46 mouse cellular contexts compared by ENCODE assay signal in genomic region chr11:33179802-33180201, GRCm38 (mm10). TPM values are rescaled to one million over a fixed set of nuclear protein-coding genes. Genes with fewer than 3 reads are reported as not detected.
"Had no signal": no experiment of that assay in that cellular context is flagged by ENCODE, and none has a peak within 500 bp of the region (broad histone marks: within the 10 kb centered on the region; RNA-seq: fewer than 3 reads in every experiment).

No protein-coding gene starts in this region.

- H3K9me3 ChIP-seq: heart, embryonic 10.5 days; heart, embryonic 12.5 days; heart, embryonic 13.5 days; heart, embryonic 15.5 days; hindbrain, embryonic 10.5 days; hindbrain, embryonic 12.5 days; hindbrain, embryonic 13.5 days; hindbrain, embryonic 15.5 days; intestine, embryonic 15.5 days; kidney, embryonic 15.5 days had no signal

- H3K36me3 ChIP-seq: heart, embryonic 10.5 days; heart, embryonic 12.5 days; heart, embryonic 13.5 days; heart, embryonic 15.5 days; hindbrain, embryonic 10.5 days; hindbrain, embryonic 12.5 days; hindbrain, embryonic 13.5 days; hindbrain, embryonic 15.5 days; intestine, embryonic 15.5 days; kidney, embryonic 15.5 days had no signal

- ATAC-seq: hindbrain, postnatal 0 days; inflammation-experienced regulatory T-cells, adult 6 months; intestine, embryonic 15.5 days; intestine, embryonic 16.5 days; intestine, postnatal 0 days had no signal

- H3K9ac ChIP-seq: heart, embryonic 15.5 days; hindbrain, embryonic 14.5 days; hindbrain, embryonic 15.5 days had no signal

- H3K27ac ChIP-seq: heart, embryonic 10.5 days; heart, embryonic 13.5 days; heart, embryonic 15.5 days; hindbrain, embryonic 12.5 days; hindbrain, embryonic 13.5 days; hindbrain, embryonic 14.5 days; hindbrain, embryonic 15.5 days; hindbrain, postnatal 0 days; intestine, embryonic 15.5 days; kidney, embryonic 15.5 days; kidney, postnatal 0 days; layer of hippocampus, adult 2 months had no signal

- DNase-seq: heart, postnatal 10 days; heart, postnatal 14 days; heart, postnatal 36 days; heart, postnatal 4 days; kidney, adult 11 months; kidney, adult 18-20 months; kidney, adult 2 months; kidney, adult 8-10 months; kidney, adult 9 months; kidney, postnatal 10 days; kidney, postnatal 14 days; kidney, postnatal 25 days; kidney, postnatal 36 days; kidney, postnatal 4 days; layer of hippocampus, adult 9-11 months; layer of hippocampus, postnatal 36 days had no signal

- H3K4me1 ChIP-seq: intestine, embryonic 15.5 days had no signal

- H3K4me3 ChIP-seq: hindbrain, embryonic 15.5 days; intestine, embryonic 15.5 days; layer of hippocampus, adult 2 months had no signal

RNA-seq across cellular contexts. Expression of gene Tlx3, which starts 23.6 kb away (rescaled TPM):
- total RNA-seq: heart, postnatal 10 days; heart, postnatal 14 days; heart, postnatal 25 days; heart, postnatal 36 days; heart, postnatal 4 days; hematopoietic stem cell, adult 5-6 weeks; layer of hippocampus, adult 18-20 months; layer of hippocampus, adult 2 months; layer of hippocampus, adult 8-10 months; layer of hippocampus, postnatal 10 days; layer of hippocampus, postnatal 14 days; layer of hippocampus, postnatal 25 days; layer of hippocampus, postnatal 36 days; left cerebral cortex, adult 18-20 months had no signal
- polyA plus RNA-seq: heart, embryonic 11.5 days; heart, embryonic 12.5 days; heart, embryonic 13.5 days; heart, embryonic 16.5 days; heart, postnatal 0 days; inflammation-experienced regulatory T-cells, adult 6 months; intestine, embryonic 16.5 days; intestine, postnatal 0 days; kidney, adult 2 months; kidney, embryonic 14.5 days; kidney, postnatal 0 days; large intestine, adult 2 months had no signal

RNA-seq across cellular contexts. Expression of gene Fgf18, which starts 32.6 kb away (rescaled TPM):
- total RNA-seq: hematopoietic stem cell, adult 5-6 weeks had no signal
- polyA plus RNA-seq: inflammation-experienced regulatory T-cells, adult 6 months had no signal
